Mouse (Mus musculus) thymus, adult 2 months (tissue): Measurements from ENCODE around the gene Gm21969. TPM values are rescaled to one million over a fixed set of nuclear protein-coding genes. Genes with fewer than 3 reads are reported as not detected.

Experiments
- DNase-seq: peaks from one replicate; pipeline ENCODE4 v3.0.0; 2021
- H3K27ac ChIP-seq: fragments of 200-500 bp; 2 replicates; pipeline ENCODE4 v1.5.1; 2012; ENCODE audit warnings: low read length, control low read depth; ENCODE audit not compliant: control insufficient read depth, insufficient read depth
- H3K27me3 ChIP-seq: fragments of 200-500 bp; 2 replicates; pipeline ENCODE4 v1.6.1; 2012; ENCODE audit warnings: mild to moderate bottlenecking, low read length, moderate library complexity, mixed read lengths; ENCODE audit not compliant: control insufficient read depth, insufficient read depth
- H3K36me3 ChIP-seq: fragments of 200-500 bp; 2 replicates; pipeline ENCODE4 v1.6.1; 2012; ENCODE audit warnings: mild to moderate bottlenecking, low read length, moderate library complexity; ENCODE audit not compliant: control insufficient read depth, insufficient read depth
- H3K4me1 ChIP-seq: fragments of 200-500 bp; replicated peaks from 2 replicates; pipeline ENCODE4 v1.6.1; 2012; ENCODE audit warnings: low read length; ENCODE audit not compliant: control insufficient read depth, insufficient read depth
- H3K4me3 ChIP-seq: fragments of 200-500 bp; 2 replicates; pipeline ENCODE4 v1.5.1; 2012; ENCODE audit warnings: mild to moderate bottlenecking, low read length, control low read depth, moderate library complexity; ENCODE audit not compliant: control insufficient read depth, insufficient read depth
- CTCF ChIP-seq: fragments of 200-500 bp; IDR thresholded peaks from 2 replicates; pipeline ENCODE4 v1.5.1; 2012; ENCODE audit warnings: mild to moderate bottlenecking, control low read depth, low read length, moderate library complexity, borderline replicate concordance; ENCODE audit not compliant: control insufficient read depth, poor library complexity, insufficient read depth; ENCODE audit errors: extremely low read depth
- POLR2A ChIP-seq: fragments of 200-500 bp; IDR thresholded peaks from 2 replicates; pipeline ENCODE4 v1.6.1; 2012; ENCODE audit warnings: mild to moderate bottlenecking, low read length, control low read depth, moderate library complexity; ENCODE audit not compliant: control insufficient read depth, poor library complexity, insufficient read depth; ENCODE audit errors: extremely low read depth
- WGBS: fragments of 180-500 bp; shearing (Covaris S2); methylation state at CpG from one replicate; pipeline ENCODE4 v1.1.7; 2018; 5-methylcytosine and 5-hydroxymethylcytosine counted together
- polyA plus RNA-seq: library from polyadenylated mRNA; depleted of rRNA; stranded (reverse); fragments of >200 nt; gene quantifications from 2 replicates; pipeline ENCODE4 v1.2.3, GENCODE M21; 2012

Gene Gm21969
- polyA plus RNA-seq, 1 experiment = not detected

GRCm38 (mm10) chr4:139579003-139579402 lies 24.0 kb upstream of the Gm21969 start:
- WGBS = 8% methylated on average over 10 of the region's 10 CpGs
- peaks cover 56% of the 10 kb centered on the region for H3K4me1 ChIP-seq
- TF ChIP-seq CTCF = no peak
- TF ChIP-seq POLR2A = no peak
- H3K4me3 ChIP-seq = no peak overlapping the region
- H3K36me3 ChIP-seq = no peaks in the 10 kb centered on the region
- peaks cover 6% of the 10 kb centered on the region; the same call in 1 of the 2 replicates for H3K27me3 ChIP-seq
- DNase-seq = no peak
- no peak overlapping the region for H3K27ac ChIP-seq

GRCm38 (mm10) chr4:139579466-139579865 lies 23.5 kb upstream of the Gm21969 start:
- Histone ChIP-seq H3K36me3 (no peaks in the 10 kb centered on the region), H3K4me3 (no peak overlapping the region), H3K4me1 (peaks cover 55% of the 10 kb centered on the region), H3K27ac (no peak overlapping the region), H3K27me3 (peaks cover 6% of the 10 kb centered on the region; the same call in 1 of the 2 replicates)
- DNase-seq = no peak
- 13% methylated on average over 6 of the region's 6 CpGs for WGBS
- TF ChIP-seq CTCF (no peak), POLR2A (no peak)

GRCm38 (mm10) chr4:139580663-139581336 lies 22.2 kb upstream of the Gm21969 start:
- no peak overlapping the region for H3K4me3 ChIP-seq
- TF ChIP-seq CTCF (no peak), POLR2A (no peak)
- H3K4me1 ChIP-seq = peaks cover 48% of the 10 kb centered on the region
- H3K27me3 ChIP-seq = peaks cover under 1% of the 10 kb centered on the region; the same call in 1 of the 2 replicates
- WGBS = 48% methylated on average over 15 of the region's 15 CpGs
- no peak overlapping the region for H3K27ac ChIP-seq
- no peak for DNase-seq
- no peaks in the 10 kb centered on the region for H3K36me3 ChIP-seq

- TF ChIP-seq CTCF (no peak), POLR2A (no peak)
- Histone ChIP-seq H3K27ac (no peak overlapping the region), H3K27me3 (no peaks in the 10 kb centered on the region), H3K4me1 (peaks cover 48% of the 10 kb centered on the region), H3K36me3 (no peaks in the 10 kb centered on the region), H3K4me3 (no peak overlapping the region)
- DNase-seq = no peak
- WGBS = 57% methylated on average over 6 of the region's 6 CpGs
Measured at GRCm38 (mm10) chr4:139581427-139582051, 21.4 kb upstream of the Gm21969 start.

GRCm38 (mm10) chr4:139582346-139582745 lies 20.6 kb upstream of the Gm21969 start:
- Histone ChIP-seq H3K36me3 (no peaks in the 10 kb centered on the region), H3K4me1 (peaks cover 48% of the 10 kb centered on the region), H3K27me3 (no peaks in the 10 kb centered on the region), H3K4me3 (no peak overlapping the region), H3K27ac (no peak overlapping the region)
- WGBS = 67% methylated on average over 6 of the region's 6 CpGs
- TF ChIP-seq POLR2A = no peak
- no peak for TF ChIP-seq CTCF
- no peak for DNase-seq

GRCm38 (mm10) chr4:139582903-139583302 lies 20.1 kb upstream of the Gm21969 start:
- Histone ChIP-seq H3K36me3 (no peaks in the 10 kb centered on the region), H3K4me3 (no peak overlapping the region), H3K27me3 (no peaks in the 10 kb centered on the region), H3K27ac (no peak overlapping the region), H3K4me1 (peaks cover 48% of the 10 kb centered on the region)
- no peak for DNase-seq
- TF ChIP-seq POLR2A (no peak), CTCF (no peak)
- WGBS = 53% methylated on average over 3 of the region's 3 CpGs

GRCm38 (mm10) chr4:139583629-139584245 lies 19.2 kb upstream of the Gm21969 start:
- WGBS = 93% methylated on average over 11 of the region's 11 CpGs
- no peak for DNase-seq
- Histone ChIP-seq H3K36me3 (no peaks in the 10 kb centered on the region), H3K4me1 (peaks cover 44% of the 10 kb centered on the region), H3K4me3 (no peak overlapping the region), H3K27ac (no peak overlapping the region), H3K27me3 (no peaks in the 10 kb centered on the region)
- no peak for TF ChIP-seq POLR2A
- no peak for TF ChIP-seq CTCF
